9 mouse cellular contexts compared by ENCODE assay signal in the genomic region with DNA sequence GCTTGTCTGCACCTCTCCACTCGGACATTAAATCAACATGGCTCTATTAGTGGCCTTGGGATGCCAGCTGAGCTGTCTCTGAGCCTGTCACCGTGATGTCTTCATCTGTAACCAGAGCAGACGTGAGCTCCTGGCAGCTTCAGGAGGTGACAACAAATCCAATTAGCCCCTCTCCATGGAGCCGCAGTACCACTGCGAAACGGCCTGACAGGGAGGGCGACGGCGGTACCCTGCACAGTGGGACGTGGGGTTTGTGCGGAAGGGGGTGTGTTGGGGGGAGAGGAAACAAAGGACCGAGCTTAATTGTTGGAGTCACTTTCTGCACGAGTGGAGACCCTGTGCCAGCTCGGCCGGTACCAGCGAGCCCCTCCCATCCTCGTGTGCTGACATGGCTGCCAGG.
DNase-seq lines count a peak whose midpoint lies in the region; ATAC-seq lines count a peak whose summit lies in the region.
"Had no signal": no experiment of that assay in that cellular context is flagged by ENCODE, and none has a peak within 500 bp of the region (broad histone marks: within the 10 kb centered on the region; RNA-seq: fewer than 3 reads in every experiment).

No protein-coding gene starts in this region.

- no peak for DNase-seq in embryonic facial prominence, embryonic 11.5 days (ENCODE audit: low spot score)
- no peak for DNase-seq in embryonic facial prominence, embryonic 10.5 days (ENCODE audit: low spot score)
- peak; percentile 51 for DNase-seq in brain, embryonic 18.5 days (ENCODE audit: low read depth, low spot score)
- DNase-seq in forebrain, embryonic 11.5 days (ENCODE audit: low spot score) = peak; percentile 65
- DNase-seq in midbrain, embryonic 11.5 days (ENCODE audit: low spot score, missing footprints) = peak; percentile 89
- no peak for DNase-seq in adrenal gland, adult 2 months
- DNase-seq in layer of hippocampus, adult 11-12 months (ENCODE audit: low spot score) = no peak

- H3K36me3 ChIP-seq in embryonic facial prominence, embryonic 11.5 days (replicated peaks; ENCODE audit: control insufficient read depth, insufficient read depth, low read depth, low read length) = no peaks in the 10 kb centered on the region
- H3K36me3 ChIP-seq in embryonic facial prominence, embryonic 10.5 days (replicated peaks) = no peaks in the 10 kb centered on the region
- H3K36me3 ChIP-seq in forebrain, embryonic 11.5 days (ENCODE audit: control insufficient read depth, insufficient read depth, low read length) = no peaks in the 10 kb centered on the region
- no peaks in the 10 kb centered on the region for H3K36me3 ChIP-seq in midbrain, embryonic 11.5 days (ENCODE audit: control insufficient read depth, insufficient read depth, low read length)
- H3K36me3 ChIP-seq in liver, embryonic 12.5 days = no peaks in the 10 kb centered on the region

- H3K9ac ChIP-seq in embryonic facial prominence, embryonic 11.5 days (replicated peaks; ENCODE audit: low read length) = no peak overlapping the region
- no peak overlapping the region for H3K9ac ChIP-seq in forebrain, embryonic 11.5 days (ENCODE audit: low read length)
- H3K9ac ChIP-seq in midbrain, embryonic 11.5 days (ENCODE audit: low read length) = peak overlapping the region; percentile 20; the same call in 1 of the 2 replicates
- H3K9ac ChIP-seq in liver, embryonic 12.5 days = no peak overlapping the region

- WGBS in embryonic facial prominence, embryonic 11.5 days = 24% methylated on average over 17 of the region's 17 CpGs
- 29% methylated on average over 17 of the region's 17 CpGs for WGBS in embryonic facial prominence, embryonic 10.5 days
- 10% methylated on average over 17 of the region's 17 CpGs for WGBS in forebrain, embryonic 11.5 days
- 10% methylated on average over 17 of the region's 17 CpGs for WGBS in midbrain, embryonic 11.5 days
- 17% methylated on average over 17 of the region's 17 CpGs for WGBS in liver, embryonic 12.5 days (ENCODE audit: insufficient replicate concordance)

- no peaks in the 10 kb centered on the region; the same call in 1 of the 2 replicates for H3K27me3 ChIP-seq in embryonic facial prominence, embryonic 11.5 days (ENCODE audit: control insufficient read depth, insufficient read depth, low read length)
- H3K27me3 ChIP-seq in embryonic facial prominence, embryonic 10.5 days (replicated peaks; ENCODE audit: low read depth, poor library complexity, severe bottlenecking) = peaks cover 49% of the 10 kb centered on the region
- no peaks in the 10 kb centered on the region for H3K27me3 ChIP-seq in forebrain, embryonic 11.5 days (ENCODE audit: control insufficient read depth, insufficient read depth, low read length)
- peaks cover 21% of the 10 kb centered on the region for H3K27me3 ChIP-seq in midbrain, embryonic 11.5 days (ENCODE audit: control insufficient read depth, insufficient read depth, low read length)
- peaks cover 37% of the 10 kb centered on the region for H3K27me3 ChIP-seq in liver, embryonic 12.5 days (replicated peaks)

- no peaks in the 10 kb centered on the region for H3K9me3 ChIP-seq in embryonic facial prominence, embryonic 11.5 days (replicated peaks; ENCODE audit: control insufficient read depth, low read length)
- H3K9me3 ChIP-seq in embryonic facial prominence, embryonic 10.5 days = peaks cover 12% of the 10 kb centered on the region; the same call in 1 of the 2 replicates
- H3K9me3 ChIP-seq in forebrain, embryonic 11.5 days (ENCODE audit: control insufficient read depth, low read length) = no peaks in the 10 kb centered on the region; the same call in 1 of the 2 replicates
- H3K9me3 ChIP-seq in midbrain, embryonic 11.5 days (ENCODE audit: control insufficient read depth, low read length) = no peaks in the 10 kb centered on the region
- H3K9me3 ChIP-seq in liver, embryonic 12.5 days (replicated peaks) = no peaks in the 10 kb centered on the region

- no peaks in the 10 kb centered on the region for H3K4me1 ChIP-seq in embryonic facial prominence, embryonic 11.5 days (ENCODE audit: control insufficient read depth, insufficient read depth, low read length)
- peaks cover 26% of the 10 kb centered on the region for H3K4me1 ChIP-seq in embryonic facial prominence, embryonic 10.5 days
- peaks cover 7% of the 10 kb centered on the region; the same call in 1 of the 2 replicates for H3K4me1 ChIP-seq in forebrain, embryonic 11.5 days (replicated peaks; ENCODE audit: control insufficient read depth, insufficient read depth, low read length)
- H3K4me1 ChIP-seq in midbrain, embryonic 11.5 days (ENCODE audit: control insufficient read depth, insufficient read depth, low read length) = peaks cover 7% of the 10 kb centered on the region; the same call in 1 of the 2 replicates
- no peaks in the 10 kb centered on the region for H3K4me1 ChIP-seq in liver, embryonic 12.5 days

- peak; percentile 66; the same call in 1 of the 2 replicates for ATAC-seq in embryonic facial prominence, embryonic 11.5 days (replicated peaks; ENCODE audit: insufficient number of reproducible peaks, low FRiP score, low TSS enrichment, low read depth)
- ATAC-seq in forebrain, embryonic 11.5 days (replicated peaks; ENCODE audit: low FRiP score) = peak; percentile 71
- ATAC-seq in midbrain, embryonic 11.5 days (ENCODE audit: low FRiP score) = peak; percentile 87
- no peak for ATAC-seq in liver, embryonic 12.5 days
- ATAC-seq: lung, postnatal 0 days had no signal

- H3K4me3 ChIP-seq in embryonic facial prominence, embryonic 11.5 days (ENCODE audit: low read depth, low read length) = no peak overlapping the region
- H3K4me3 ChIP-seq in embryonic facial prominence, embryonic 10.5 days = no peak overlapping the region
- no peak overlapping the region for H3K4me3 ChIP-seq in forebrain, embryonic 11.5 days (ENCODE audit: low read depth, low read length)
- no peak overlapping the region for H3K4me3 ChIP-seq in midbrain, embryonic 11.5 days (ENCODE audit: low read depth, low read length)
- no peak overlapping the region for H3K4me3 ChIP-seq in liver, embryonic 12.5 days

- no peak overlapping the region for H3K27ac ChIP-seq in embryonic facial prominence, embryonic 11.5 days (replicated peaks; ENCODE audit: low read depth, low read length)
- no peak overlapping the region for H3K27ac ChIP-seq in embryonic facial prominence, embryonic 10.5 days (replicated peaks)
- peak overlapping the region; percentile 42; the same call in 1 of the 2 replicates for H3K27ac ChIP-seq in forebrain, embryonic 11.5 days (ENCODE audit: low read depth, low read length)
- no peak overlapping the region for H3K27ac ChIP-seq in midbrain, embryonic 11.5 days (ENCODE audit: low read depth, low read length)
- H3K27ac ChIP-seq in liver, embryonic 12.5 days = no peak overlapping the region

- H3K4me2 ChIP-seq in embryonic facial prominence, embryonic 11.5 days (ENCODE audit: low read depth, low read length) = no peak overlapping the region
- H3K4me2 ChIP-seq in forebrain, embryonic 11.5 days (ENCODE audit: low read depth, low read length, severe bottlenecking) = peak overlapping the region; percentile 19; the same call in 1 of the 2 replicates
- H3K4me2 ChIP-seq in midbrain, embryonic 11.5 days = peak overlapping the region; percentile 26
- no peak overlapping the region for H3K4me2 ChIP-seq in liver, embryonic 12.5 days

Comparison
In these comparisons a context has a peak if more than half of its experiments do, and no peak if none do; other contexts are left out.
1. DNase-seq: peak in brain, embryonic 18.5 days (single experiment), forebrain, embryonic 11.5 days (single experiment) and midbrain, embryonic 11.5 days (single experiment); none in embryonic facial prominence, embryonic 11.5 days (single experiment), embryonic facial prominence, embryonic 10.5 days (single experiment), adrenal gland, adult 2 months (single experiment) and layer of hippocampus, adult 11-12 months (single experiment).
2. H3K4me2 ChIP-seq: peak in forebrain, embryonic 11.5 days (single experiment) and midbrain, embryonic 11.5 days (single experiment); none in embryonic facial prominence, embryonic 11.5 days (single experiment) and liver, embryonic 12.5 days (single experiment).